15 mouse cellular contexts compared by ENCODE assay signal in the genomic region with DNA sequence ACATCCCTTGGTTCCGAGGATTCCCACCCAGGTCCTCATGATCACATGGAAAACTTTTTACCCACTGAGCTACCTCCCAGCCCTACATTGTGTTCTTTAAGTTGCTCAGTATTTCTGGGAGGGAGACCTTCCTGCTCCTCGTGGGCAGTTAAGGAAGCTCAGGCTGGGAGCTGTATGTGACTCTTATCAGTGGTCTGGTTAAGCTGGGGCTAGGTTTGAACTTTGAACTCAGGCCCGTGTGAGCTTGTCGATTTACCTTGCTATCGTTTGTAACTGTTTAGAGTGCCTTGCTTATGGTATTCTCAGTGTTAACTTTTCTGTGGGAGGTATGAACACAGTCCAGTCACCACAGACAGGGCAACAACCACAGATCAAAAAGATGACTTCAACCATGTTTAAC.
"Had no signal": no experiment of that assay in that cellular context is flagged by ENCODE, and none has a peak within 500 bp of the region (broad histone marks: within the 10 kb centered on the region; RNA-seq: fewer than 3 reads in every experiment).

No protein-coding gene starts in this region.

- H3K27me3 ChIP-seq: kidney, embryonic 15.5 days; liver, embryonic 15.5 days; neural tube, embryonic 13.5 days had no signal

- H3K4me2 ChIP-seq: kidney, embryonic 15.5 days; liver, embryonic 11.5 days; liver, embryonic 15.5 days; neural tube, embryonic 13.5 days had no signal

- H3K36me3 ChIP-seq: kidney, embryonic 15.5 days; limb, embryonic 10.5 days; liver, embryonic 15.5 days; neural tube, embryonic 13.5 days had no signal

- H3K4me3 ChIP-seq: kidney, embryonic 15.5 days; limb, embryonic 10.5 days; liver, embryonic 15.5 days; neural tube, embryonic 13.5 days had no signal

- H3K9ac ChIP-seq: kidney, embryonic 15.5 days; liver, embryonic 15.5 days; neural tube, embryonic 13.5 days had no signal

- H3K27ac ChIP-seq: liver, embryonic 15.5 days; neural tube, embryonic 13.5 days had no signal

- H3K4me1 ChIP-seq: liver, embryonic 15.5 days had no signal

- ATAC-seq: lung, postnatal 0 days had no signal

- H3K9me3 ChIP-seq: kidney, embryonic 15.5 days; limb, embryonic 10.5 days; liver, embryonic 15.5 days; neural tube, embryonic 13.5 days had no signal

- DNase-seq: kidney, adult 2 months; kidney, postnatal 14 days; lung, adult 2 months; lung, postnatal 36 days; midbrain, embryonic 14.5 days; retina, postnatal 1 day; right cerebral cortex, postnatal 4 days; thymus, adult 18-20 months; thymus, postnatal 14 days had no signal
